Mouse (Mus musculus) C2C12 (cell line): ENCODE results near the gene Ttll11.

Experiments used
- CEBPB ChIP-seq: IDR thresholded peaks from one replicate; pipeline ENCODE4 v1.6.1; 2011; ENCODE audit warnings: low read depth, mild to moderate bottlenecking, control low read depth, moderate library complexity
- CTCF ChIP-seq: IDR thresholded peaks from one replicate; pipeline ENCODE4 v1.5.1; 2011; ENCODE audit not compliant: control insufficient read depth, insufficient read depth, insufficient read length
- FOSL1 ChIP-seq: IDR thresholded peaks from one replicate; pipeline ENCODE4 v1.8.0; 2011; ENCODE audit warnings: mild to moderate bottlenecking, low read length; ENCODE audit not compliant: poor library complexity, insufficient read depth, severe bottlenecking
- MYOD1 ChIP-seq: IDR thresholded peaks from one replicate; pipeline ENCODE4 v1.6.1; 2011; ENCODE audit warnings: low read depth; ENCODE audit not compliant: control insufficient read depth, insufficient read length

DNA sequence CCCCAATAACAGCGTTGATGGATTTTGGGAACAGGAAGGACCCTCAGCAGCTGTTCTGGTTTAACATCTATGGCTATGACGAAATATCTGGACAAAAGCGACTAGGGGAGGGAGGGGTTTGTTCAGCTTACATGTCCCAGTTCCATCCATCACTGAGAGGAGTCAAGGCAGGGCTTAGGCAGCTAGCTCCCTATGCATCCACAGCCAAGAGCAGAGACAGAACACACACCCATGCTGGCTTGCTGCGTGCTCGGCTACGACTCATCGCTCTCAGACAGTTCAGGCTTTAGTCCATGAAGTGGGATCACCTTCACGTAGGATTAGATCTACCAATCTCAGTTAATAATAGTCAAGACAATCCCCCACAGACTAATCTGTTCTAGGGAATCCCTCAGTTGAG lies 105.3 kb downstream of the Ttll11 start:
- TF ChIP-seq CTCF, result no peak
- TF ChIP-seq FOSL1, result no peak
- no peak for TF ChIP-seq MYOD1
- TF ChIP-seq CEBPB, result no peak
